In genomic region chr11:86464275-86464674, GRCm38 (mm10) we compare ENCODE assay signal across 8 mouse cellular contexts. TPM values are rescaled to one million over a fixed set of nuclear protein-coding genes. Genes with fewer than 3 reads are reported as not detected.
DNase-seq lines count a peak whose midpoint lies in the region; ATAC-seq lines count a peak whose summit lies in the region.
"Not testable (repeated sequence)": the region's sequence is repeated elsewhere in the genome, so short reads cannot be mapped to it uniquely, and the experiment has no call there.

No protein-coding gene starts in this region.

- intact Hi-C loops in gastrocnemius, postnatal 14 days (cut with DNase I; ENCODE audit: low total_unique reads); left cerebral cortex, postnatal 36 days (cut with DNase I): not testable (repeated sequence)

- peak; percentile 20 for DNase-seq in 3134 (ENCODE audit: extremely low read depth, insufficient read length, low spot score)
- DNase-seq in adipocyte (ENCODE audit: low spot score), result peak; percentile 88
- DNase-seq in cerebellum, postnatal 36 days, result peak; percentile 65 to 72
- peak; percentile 60 for DNase-seq in gastrocnemius, postnatal 14 days
- peak; percentile 19 for DNase-seq in kidney, adult 11 months
- DNase-seq in left cerebral cortex, postnatal 36 days (ENCODE audit: low spot score in 2 of 2), result peak; percentile 24 to 36
- peak; percentile 42 for DNase-seq in spleen, adult 12 weeks (ENCODE audit: low spot score)

- ATAC-seq in megakaryocyte-erythroid progenitor cell, adult 5-6 weeks (replicated peaks; ENCODE audit: low FRiP score, low TSS enrichment, poor library complexity, severe bottlenecking), result 0 out of 2 replicates have a peak, but pooled peaks have one; percentile 68

RNA-seq across cellular contexts. Expression of gene Rnft1, which starts 20.2 kb away (rescaled TPM):
- 10 to 100 TPM; 38.4 to 54.9 TPM for total RNA-seq in gastrocnemius, postnatal 14 days (2021)
- 10 to 100 TPM; 21.3 to 35.0 TPM for total RNA-seq in left cerebral cortex, postnatal 36 days (2021)
- 6.9 and 11.3 TPM in 2 replicates for total RNA-seq in megakaryocyte-erythroid progenitor cell, adult 5-6 weeks (2014; fragmentation: Nextera tagmentation)
- 8.4 and 13.1 TPM in 2 replicates for total RNA-seq in megakaryocyte-erythroid progenitor cell, adult 5-6 weeks (2017)

Comparison
In these comparisons a context has a peak if more than half of its experiments do, and no peak if none do; other contexts are left out.
1. Peak in every context shown above with its lines: DNase-seq and ATAC-seq.
2. DNase-seq: peak in every context shown above with its lines; median percentile 88 in adipocyte; 68 in cerebellum, postnatal 36 days; 60 in gastrocnemius, postnatal 14 days; 42 in spleen, adult 12 weeks; 30 in left cerebral cortex, postnatal 36 days; 20 in 3134; 19 in kidney, adult 11 months.